Mouse (Mus musculus) liver, postnatal 0 days (tissue): ENCODE measurements at regions not wholly inside any gene's neighbourhood (a gene's known extent, or its start where the extent isn't known, plus 50 kb on each side); places are given as distances from the start of the nearest gene placed in this dataset.

Source experiments
- CTCF ChIP-seq: sonication (generic); IDR thresholded peaks from 2 replicates; pipeline ENCODE4 v1.5.1; 2016; ENCODE audit warnings: antibody characterized with exemption, low read depth
- EP300 ChIP-seq: IDR thresholded peaks from 2 replicates; pipeline ENCODE4 v1.6.1; 2016; ENCODE audit warnings: antibody characterized with exemption, low read depth, mild to moderate bottlenecking

GRCm38 (mm10) chr8:35068228-35068627 is 697.4 kb upstream of the Gm19410 start:
- no peak for TF ChIP-seq CTCF
- TF ChIP-seq EP300: no peak
